Mouse (Mus musculus) monocyte, adult 5-6 weeks (primary cell): ENCODE measurements around the gene Il22ra1. TPM values are rescaled to one million over a fixed set of nuclear protein-coding genes. Genes with fewer than 3 reads are reported as not detected.
"Not testable (repeated sequence)": the region's sequence is repeated elsewhere in the genome, so short reads cannot be mapped to it uniquely, and the experiment has no call there.

ENCODE experiments used
- ATAC-seq: fragments of 153-309, 156-312 bp; replicated peaks from 2 replicates; pipeline ENCODE4 v1.8.0; 2017; ENCODE audit warnings: mild to moderate bottlenecking; ENCODE audit not compliant: low TSS enrichment, insufficient number of reproducible peaks, severe bottlenecking, poor library complexity, low FRiP score
- total RNA-seq: library from RNA; stranded (forward); fragments of 200-1000, 200-491, 200-594 nt; gene quantifications from 3 replicates; pipeline ENCODE4 v1.2.3, GENCODE M21; 2017

Gene Il22ra1
- total RNA-seq: not detected in 3 replicates

GRCm38 (mm10) chr4:135727817-135728216, at the start of gene Il22ra1:
TSS of gene Il22ra1 (plus strand) at chr4:135728172.
- no peak for ATAC-seq

DNA sequence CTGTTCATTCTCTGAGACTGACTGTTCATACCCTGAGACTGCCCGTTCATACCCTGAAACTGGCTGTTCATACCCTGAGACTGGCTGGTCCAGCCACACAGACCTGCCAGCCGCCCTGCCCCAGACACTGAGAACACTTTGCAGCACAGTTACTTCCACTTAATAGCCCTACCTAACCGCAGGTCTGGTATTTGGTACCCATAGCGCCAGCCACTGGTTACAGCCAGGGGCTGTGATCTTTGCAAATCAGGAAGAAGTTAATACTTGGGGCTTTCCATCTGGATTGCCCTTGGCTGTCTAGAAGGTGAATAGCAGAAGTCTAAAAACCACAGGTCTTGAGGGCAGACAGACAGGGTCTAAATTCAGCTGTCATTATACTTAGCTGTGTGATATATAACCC, 48.7 kb upstream of the Il22ra1 start:
- peak; percentile 83 for ATAC-seq

- no peak for ATAC-seq
Observed at GRCm38 (mm10) chr4:135681789-135682188, 46.2 kb upstream of the Il22ra1 start.

- no peak for ATAC-seq
Observed at GRCm38 (mm10) chr4:135683553-135683952, 44.4 kb upstream of the Il22ra1 start.

- no peak for ATAC-seq
Observed at GRCm38 (mm10) chr4:135684731-135685130, 43.2 kb upstream of the Il22ra1 start.

DNA sequence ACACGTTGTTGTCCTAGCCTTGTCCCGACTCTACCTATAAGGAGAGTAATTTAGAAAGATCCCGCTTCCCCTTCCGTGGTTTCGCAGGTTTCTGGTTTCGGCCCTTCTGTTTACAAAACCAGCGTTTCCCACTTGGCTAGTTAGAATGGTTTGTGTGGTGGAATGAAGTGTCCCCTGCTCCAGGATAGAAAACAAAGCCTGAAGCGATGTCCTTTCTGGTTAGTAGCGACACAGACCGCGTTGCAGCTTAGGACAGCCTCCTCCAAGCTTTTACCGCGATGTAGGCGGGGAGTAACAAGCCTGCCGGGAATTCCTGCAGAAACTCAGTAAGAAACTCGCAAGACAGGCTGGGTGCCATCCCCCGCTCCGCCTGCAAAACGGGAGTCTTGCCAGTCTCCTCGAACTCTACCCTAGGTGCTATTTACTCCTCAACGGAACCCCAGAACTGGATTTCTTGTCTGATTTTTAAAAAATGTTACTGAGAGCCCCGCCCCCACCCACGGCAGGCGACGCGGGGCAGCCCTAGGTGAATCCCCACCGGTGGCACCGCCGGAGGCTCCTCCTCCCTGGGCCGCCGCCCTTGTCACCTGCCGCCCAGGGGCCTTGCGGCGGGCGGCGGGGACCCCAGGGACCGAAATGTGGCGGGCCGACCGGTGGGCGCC, 41.9 kb upstream of the Il22ra1 start, which contains the start of gene Ifnlr1:
Ifnlr1 (plus strand) TSS at position 382 of the 662 bp plus-strand sequence.
- ATAC-seq: no peak

- no peak for ATAC-seq
Observed at GRCm38 (mm10) chr4:135686568-135686953, 41.4 kb upstream of the Il22ra1 start.

- ATAC-seq: no peak
Observed at GRCm38 (mm10) chr4:135689797-135690196, 38.2 kb upstream of the Il22ra1 start.

- no peak for ATAC-seq
Observed at GRCm38 (mm10) chr4:135690241-135690640, 37.7 kb upstream of the Il22ra1 start.

GRCm38 (mm10) chr4:135692916-135693315, 35.1 kb upstream of the Il22ra1 start:
- ATAC-seq: no peak

DNA sequence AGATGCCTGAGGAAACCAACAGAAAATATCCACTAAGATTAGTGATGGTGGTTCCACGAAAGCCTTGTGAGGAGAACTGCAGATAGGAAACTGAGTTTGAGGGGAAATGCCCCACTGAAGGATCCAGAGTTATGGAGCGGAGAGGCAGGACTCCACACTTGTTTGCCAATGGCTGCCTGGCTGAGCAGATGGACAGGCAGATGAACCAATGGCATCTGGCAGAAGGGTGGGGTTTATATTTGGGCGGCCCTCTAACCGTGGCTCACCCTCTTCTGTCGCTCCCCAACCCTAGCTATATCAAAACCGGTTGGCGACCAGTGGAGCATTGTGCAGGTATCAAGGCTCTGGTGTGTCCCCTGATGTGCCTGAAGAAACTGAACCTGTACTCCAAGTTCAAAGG, 29.5 kb upstream of the Il22ra1 start:
- ATAC-seq: no peak

GRCm38 (mm10) chr4:135703497-135703896, 24.5 kb upstream of the Il22ra1 start:
- ATAC-seq: no peak

- no peak for ATAC-seq
Observed at GRCm38 (mm10) chr4:135704016-135704415, 24.0 kb upstream of the Il22ra1 start.

GRCm38 (mm10) chr4:135706045-135706444, 21.9 kb upstream of the Il22ra1 start:
- ATAC-seq: no peak

GRCm38 (mm10) chr4:135709072-135709564, 18.9 kb upstream of the Il22ra1 start:
- ATAC-seq: peak; percentile 84

GRCm38 (mm10) chr4:135709621-135710020, 18.4 kb upstream of the Il22ra1 start:
- ATAC-seq: no peak

GRCm38 (mm10) chr4:135710392-135710791, 17.6 kb upstream of the Il22ra1 start:
- no peak for ATAC-seq

- no peak for ATAC-seq
Observed at GRCm38 (mm10) chr4:135714776-135715175, 13.2 kb upstream of the Il22ra1 start.

DNA sequence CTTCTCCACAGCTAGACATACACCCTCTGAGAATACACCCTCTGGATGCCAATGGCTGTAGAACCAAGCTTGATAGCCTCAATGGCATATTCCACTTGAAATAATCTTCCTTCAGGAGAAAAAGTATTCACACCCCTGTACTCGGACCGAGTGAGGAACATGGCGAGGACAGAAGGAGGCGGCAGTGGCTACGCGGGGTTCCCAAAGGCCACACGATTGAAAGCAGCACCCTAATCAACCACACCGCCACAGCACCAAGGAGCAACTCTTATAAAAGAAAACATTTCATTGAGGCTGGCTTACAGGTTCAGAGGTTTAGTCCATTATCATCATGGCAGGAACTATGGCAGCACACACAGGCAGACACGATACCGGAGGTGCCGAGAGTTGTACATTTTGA, 11.5 kb upstream of the Il22ra1 start:
- ATAC-seq: not testable (repeated sequence)

GRCm38 (mm10) chr4:135722540-135723290, 5.3 kb upstream of the Il22ra1 start:
- ATAC-seq: no peak
